Mouse (Mus musculus): ENCODE measurements around the gene Mctp1.

DNA sequence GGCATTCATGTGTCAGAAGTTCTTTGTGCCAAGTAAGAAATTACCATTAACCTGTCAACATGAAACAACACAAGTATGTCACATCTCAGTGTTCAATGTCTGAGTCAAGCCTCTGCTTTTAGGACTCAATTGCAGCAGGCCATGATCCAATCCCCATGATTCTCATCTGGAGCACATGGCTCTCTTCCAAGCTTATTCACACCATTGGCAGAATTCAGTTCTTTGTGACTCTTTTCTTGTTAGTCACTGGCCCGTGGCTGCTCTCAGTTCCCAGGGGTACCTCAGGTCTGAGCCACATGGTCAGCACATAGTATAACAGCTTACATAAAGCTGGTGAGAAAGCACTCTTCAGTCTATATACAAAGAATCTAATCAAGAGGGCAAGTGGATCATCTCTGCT, 138.8 kb downstream of the Mctp1 start:
- no peak for TF ChIP-seq CTCF (IDR thresholded peaks at IDR 0.05; ENCODE audit: control insufficient read depth, insufficient read depth, insufficient replicate concordance, low read depth, low read length)
- no peak for TF ChIP-seq POLR2A (IDR thresholded peaks at IDR 0.05; ENCODE audit: control insufficient read depth, low read depth, low read length)
